Mouse (Mus musculus) C2C12 (cell line): ENCODE measurements at regions not wholly inside any gene's neighbourhood (a gene's known extent, or its start where the extent isn't known, plus 50 kb on each side); places are given as distances from the start of the nearest gene placed in this dataset.

Experiments
- CEBPB ChIP-seq: IDR thresholded peaks from one replicate; pipeline ENCODE4 v1.6.1; 2011; ENCODE audit warnings: low read depth, mild to moderate bottlenecking, control low read depth, moderate library complexity
- CTCF ChIP-seq: IDR thresholded peaks from one replicate; pipeline ENCODE4 v1.5.1; 2011; ENCODE audit not compliant: control insufficient read depth, insufficient read depth, insufficient read length
- MYOG ChIP-seq: IDR thresholded peaks from one replicate; pipeline ENCODE4 v1.6.1; 2011; ENCODE audit not compliant: control insufficient read depth, insufficient read length; ENCODE audit errors: extremely low read depth
- USF1 ChIP-seq: IDR thresholded peaks from one replicate; pipeline ENCODE4 v1.6.1; 2011; ENCODE audit warnings: low read depth, mild to moderate bottlenecking, control low read depth, moderate library complexity

- TF ChIP-seq CTCF (no peak), USF1 (no peak), MYOG (no peak), CEBPB (no peak)
Measured at GRCm38 (mm10) chr4:87298129-87298528, 67.9 kb upstream of the Slc24a2 start.
